ENCODE assay signal across 10 mouse cellular contexts in genomic region chr7:25282731-25283211, GRCm38 (mm10). TPM values are rescaled to one million over a fixed set of nuclear protein-coding genes. Genes with fewer than 3 reads are reported as not detected.
DNase-seq lines count a peak whose midpoint lies in the region; ATAC-seq and TF ChIP-seq lines count a peak whose summit lies in the region.
"Had no signal": no experiment of that assay in that cellular context is flagged by ENCODE, and none has a peak within 500 bp of the region (broad histone marks: within the 10 kb centered on the region; RNA-seq: fewer than 3 reads in every experiment).

No protein-coding gene starts in this region.

- WGBS in embryonic facial prominence, embryonic 14.5 days, result under 1% methylated on average over 18 of the region's 36 CpGs
- 1% methylated on average over 34 of the region's 36 CpGs for WGBS in hindbrain, embryonic 11.5 days

- peak overlapping the region; percentile 89 for H3K9ac ChIP-seq in embryonic facial prominence, embryonic 14.5 days (ENCODE audit: low read depth, low read length)
- H3K9ac ChIP-seq in hindbrain, embryonic 11.5 days (ENCODE audit: low read depth, low read length), result peak overlapping the region; percentile 76

- no peak for ATAC-seq in G1E (ENCODE audit: extremely low read depth, insufficient number of reproducible peaks, low FRiP score, poor library complexity, severe bottlenecking)
- ATAC-seq in embryonic facial prominence, embryonic 14.5 days (ENCODE audit: low read depth), result no peak
- ATAC-seq in hindbrain, embryonic 11.5 days (ENCODE audit: low FRiP score), result peak; percentile 4; the same call in 1 of the 2 replicates

- no peak for TF ChIP-seq POLR2A in myocyte (IDR thresholded peaks at IDR 0.05; ENCODE audit: insufficient read length, low read depth)

- peak overlapping the region; percentile 84 for H3K4me2 ChIP-seq in embryonic facial prominence, embryonic 14.5 days (ENCODE audit: low read depth, low read length)
- H3K4me2 ChIP-seq in hindbrain, embryonic 11.5 days (replicated peaks; ENCODE audit: low read depth, low read length), result peak overlapping the region; percentile 79
- peak overlapping the region; percentile 87 for H3K4me2 ChIP-seq in myocyte (ENCODE audit: low read depth)

- peak; percentile 67 for DNase-seq in embryo, embryonic 10 days (ENCODE audit: low spot score)
- no peak for DNase-seq in embryo, embryonic 9.5 days (ENCODE audit: extremely low spot score)
- DNase-seq in G1E (ENCODE audit: low spot score), result no peak
- peak; percentile 59 for DNase-seq in embryonic facial prominence, embryonic 14.5 days (ENCODE audit: low spot score)
- DNase-seq in hindbrain, embryonic 11.5 days (ENCODE audit: low spot score), result peak; percentile 57
- peak; percentile 57 for DNase-seq in liver
- no peak for DNase-seq in ovary, postnatal 36 days (ENCODE audit: low spot score)

- peaks cover 21% of the 10 kb centered on the region for H3K79me2 ChIP-seq in myocyte (ENCODE audit: control insufficient read depth, insufficient read depth)

- H3K4me1 ChIP-seq in G1E (ENCODE audit: insufficient read depth, low read depth, low read length), result peaks cover 84% of the 10 kb centered on the region
- peaks cover 34% of the 10 kb centered on the region for H3K4me1 ChIP-seq in embryonic facial prominence, embryonic 14.5 days (ENCODE audit: control insufficient read depth, insufficient read depth, low read length)
- H3K4me1 ChIP-seq in hindbrain, embryonic 11.5 days (replicated peaks; ENCODE audit: control insufficient read depth, insufficient read depth, low read length), result peaks cover 35% of the 10 kb centered on the region

- H3K4me3 ChIP-seq in G1E (ENCODE audit: low read depth, low read length) (peak overlapping the region; percentile 93), myocyte (peak overlapping the region; percentile 37)
- peak overlapping the region; percentile 90 for H3K4me3 ChIP-seq in embryonic facial prominence, embryonic 14.5 days (ENCODE audit: low read depth, low read length)
- peak overlapping the region; percentile 57 for H3K4me3 ChIP-seq in hindbrain, embryonic 11.5 days (ENCODE audit: low read depth, low read length)

- no peaks in the 10 kb centered on the region for H3K27me3 ChIP-seq in G1E (ENCODE audit: insufficient read depth, low read length)
- H3K27me3 ChIP-seq in embryonic facial prominence, embryonic 14.5 days (replicated peaks; ENCODE audit: control insufficient read depth, insufficient read depth, low read length), result no peaks in the 10 kb centered on the region
- H3K27me3 ChIP-seq in hindbrain, embryonic 11.5 days (ENCODE audit: control insufficient read depth, insufficient read depth, low read length), result no peaks in the 10 kb centered on the region
- H3K27me3 ChIP-seq in myocyte (ENCODE audit: control insufficient read depth, insufficient read depth, insufficient read length), result no peaks in the 10 kb centered on the region
- H3K27me3 ChIP-seq: Patski had no signal

- peak overlapping the region; percentile 62 for H3ac ChIP-seq in myocyte (ENCODE audit: control insufficient read depth, insufficient read length)

- H3K9me3 ChIP-seq in G1E (replicated peaks), result no peaks in the 10 kb centered on the region
- H3K9me3 ChIP-seq in embryonic facial prominence, embryonic 14.5 days (ENCODE audit: control insufficient read depth, low read length), result no peaks in the 10 kb centered on the region
- H3K9me3 ChIP-seq in hindbrain, embryonic 11.5 days (ENCODE audit: control insufficient read depth, low read length), result no peaks in the 10 kb centered on the region

- peak overlapping the region; percentile 99 for H3K27ac ChIP-seq in embryonic facial prominence, embryonic 14.5 days (replicated peaks; ENCODE audit: low read depth, low read length)
- peak overlapping the region; percentile 97 for H3K27ac ChIP-seq in hindbrain, embryonic 11.5 days (ENCODE audit: low read depth, low read length)

- H3K36me3 ChIP-seq in G1E (replicated peaks) (peaks cover 45% of the 10 kb centered on the region), myocyte (ENCODE audit: control insufficient read depth, insufficient read depth) (peaks cover 7% of the 10 kb centered on the region)
- peaks cover 32% of the 10 kb centered on the region for H3K36me3 ChIP-seq in embryonic facial prominence, embryonic 14.5 days (ENCODE audit: control insufficient read depth, insufficient read depth, low read length)
- 0 out of 2 replicates have a peak, but pooled peaks cover 7% of the 10 kb centered on the region for H3K36me3 ChIP-seq in hindbrain, embryonic 11.5 days (ENCODE audit: control insufficient read depth, insufficient read depth, low read length)

- no peak for TF ChIP-seq CTCF in G1E (IDR thresholded peaks at IDR 0.05; ENCODE audit: low read depth, low read length)

TF ChIP-seq in myocyte, 11 proteins besides CTCF, POLR2A, EP300 and RAD21:
- no peak for TF ChIP-seq MYOG (IDR thresholded peaks at IDR 0.05; ENCODE audit: control insufficient read depth in 1 of 3, insufficient read depth in 1 of 3, insufficient read length in 2 of 3, low read depth in 2 of 3)
- TF ChIP-seq CEBPB (IDR thresholded peaks at IDR 0.05; ENCODE audit: insufficient read depth, poor library complexity, severe bottlenecking), result no peak
- TF ChIP-seq MAX (IDR thresholded peaks at IDR 0.05; ENCODE audit: low read depth), result no peak
- no peak for TF ChIP-seq E2F4 (IDR thresholded peaks at IDR 0.05; ENCODE audit: insufficient read depth)
- TF ChIP-seq MYOD1 (IDR thresholded peaks at IDR 0.05; ENCODE audit: control insufficient read depth in 1 of 3, insufficient read length in 2 of 3, low read depth in 2 of 3), result no peak
- TF ChIP-seq REST (IDR thresholded peaks at IDR 0.05; ENCODE audit: insufficient read depth, insufficient read length), result no peak
- TF ChIP-seq SRF (IDR thresholded peaks at IDR 0.05; ENCODE audit: control insufficient read depth, insufficient read length, low read depth), result no peak
- no peak for TF ChIP-seq TCF12 (IDR thresholded peaks at IDR 0.05; ENCODE audit: insufficient read depth, poor library complexity, severe bottlenecking)
- no peak for TF ChIP-seq POLR2AphosphoS2 (IDR thresholded peaks at IDR 0.05; ENCODE audit: insufficient read length, low read depth)
- TF ChIP-seq TCF3 (IDR thresholded peaks at IDR 0.05; ENCODE audit: insufficient read length, low read depth), result no peak
- TF ChIP-seq USF1 (IDR thresholded peaks at IDR 0.05; ENCODE audit: low read depth), result no peak

RNA-seq across cellular contexts. Expression of gene Pafah1b3, which starts 15.0 kb away (rescaled TPM):
- total RNA-seq in G1E (2014; fragmentation: Nextera tagmentation) (39.0 and 41.3 TPM in 2 replicates), G1E (2017) (76.9 and 94.6 TPM in 2 replicates)
- polyA plus RNA-seq in G1E (2012) (69.0 and 79.2 TPM in 2 replicates), myocyte (2012; fragmentation: generic; extraction: Trizol) (54.0 TPM)
- 173 and 200 TPM in 2 replicates for polyA plus RNA-seq in embryonic facial prominence, embryonic 14.5 days (2014; fragmentation: Nextera tagmentation; extraction: Ambion mirVana)
- polyA plus RNA-seq in hindbrain, embryonic 11.5 days (2014; fragmentation: Nextera tagmentation; extraction: Ambion mirVana), result 335 and 344 TPM in 2 replicates

RNA-seq across cellular contexts. Expression of gene Cic, which starts 15.3 kb away (rescaled TPM):
- total RNA-seq in G1E (2014; fragmentation: Nextera tagmentation), result 154 and 160 TPM in 2 replicates
- 32.2 and 36.6 TPM in 2 replicates for total RNA-seq in G1E (2017)
- 381 and 382 TPM in 2 replicates for polyA plus RNA-seq in G1E (2012)
- 48.8 and 49.0 TPM in 2 replicates for polyA plus RNA-seq in embryonic facial prominence, embryonic 14.5 days (2014; fragmentation: Nextera tagmentation; extraction: Ambion mirVana)
- 25.4 and 39.0 TPM in 2 replicates for polyA plus RNA-seq in hindbrain, embryonic 11.5 days (2014; fragmentation: Nextera tagmentation; extraction: Ambion mirVana)
- 65.8 TPM for polyA plus RNA-seq in myocyte (2012; fragmentation: generic; extraction: Trizol)

RNA-seq across cellular contexts. Expression of gene Prr19, which starts 18.4 kb away (rescaled TPM):
- total RNA-seq in G1E (2014; fragmentation: Nextera tagmentation) (not detected in 2 replicates), G1E (2017) (not detected in 2 replicates)
- polyA plus RNA-seq in G1E (2012) (0.07 TPM in 1 of 2 replicates, not detected in the other), myocyte (2012; fragmentation: generic; extraction: Trizol) (not detected)
- 0.77 and 1.3 TPM in 2 replicates for polyA plus RNA-seq in embryonic facial prominence, embryonic 14.5 days (2014; fragmentation: Nextera tagmentation; extraction: Ambion mirVana)
- polyA plus RNA-seq in hindbrain, embryonic 11.5 days (2014; fragmentation: Nextera tagmentation; extraction: Ambion mirVana), result 0.86 and 1.3 TPM in 2 replicates
- total RNA-seq: layer of hippocampus, postnatal 14 days had no signal

RNA-seq across cellular contexts. Expression of gene Tmem145, which starts 23.1 kb away (rescaled TPM):
- total RNA-seq in G1E (2014; fragmentation: Nextera tagmentation), result not detected in 2 replicates
- total RNA-seq in G1E (2017), result not detected in 2 replicates
- not detected in 2 replicates for polyA plus RNA-seq in G1E (2012)
- 1.7 and 2.0 TPM in 2 replicates for polyA plus RNA-seq in embryonic facial prominence, embryonic 14.5 days (2014; fragmentation: Nextera tagmentation; extraction: Ambion mirVana)
- polyA plus RNA-seq in hindbrain, embryonic 11.5 days (2014; fragmentation: Nextera tagmentation; extraction: Ambion mirVana), result 9.9 and 10.6 TPM in 2 replicates
- polyA plus RNA-seq in myocyte (2012; fragmentation: generic; extraction: Trizol), result 0.02 TPM

RNA-seq across cellular contexts. Expression of gene Erf, which starts 32.2 kb away (rescaled TPM):
- total RNA-seq in G1E (2014; fragmentation: Nextera tagmentation) (31.5 and 43.4 TPM in 2 replicates), G1E (2017) (6.9 TPM in 2 replicates)
- polyA plus RNA-seq in G1E (2012) (97.7 and 117 TPM in 2 replicates), myocyte (2012; fragmentation: generic; extraction: Trizol) (42.5 TPM)
- polyA plus RNA-seq in embryonic facial prominence, embryonic 14.5 days (2014; fragmentation: Nextera tagmentation; extraction: Ambion mirVana), result 23.3 and 26.0 TPM in 2 replicates
- polyA plus RNA-seq in hindbrain, embryonic 11.5 days (2014; fragmentation: Nextera tagmentation; extraction: Ambion mirVana), result 12.8 and 14.2 TPM in 2 replicates

Comparison
In these comparisons a context has a peak if more than half of its experiments do, and no peak if none do; other contexts are left out.
1. DNase-seq: peak in embryo, embryonic 10 days (single experiment), embryonic facial prominence, embryonic 14.5 days (single experiment), hindbrain, embryonic 11.5 days (single experiment) and liver (single experiment); none in embryo, embryonic 9.5 days (single experiment), G1E (single experiment) and ovary, postnatal 36 days (single experiment).
2. H3K4me3 ChIP-seq: peak in every context shown above with its lines; median percentile 93 in G1E; 90 in embryonic facial prominence, embryonic 14.5 days; 57 in hindbrain, embryonic 11.5 days; 37 in myocyte.
3. Peak in every context shown above with its lines, with median percentiles within 50 percentile points of each other: H3K4me2 ChIP-seq.